Mouse (Mus musculus): Measurements from ENCODE around the gene Il2rb.

Il2rb gene

GRCm38 (mm10) chr15:78520112-78520715, 25.1 kb upstream of the Il2rb start:
- peak; percentile 26 for DNase-seq (ENCODE audit: low spot score)

GRCm38 (mm10) chr15:78518221-78518620, 23.1 kb upstream of the Il2rb start:
- no peak for DNase-seq (ENCODE audit: low spot score)

GRCm38 (mm10) chr15:78515759-78516158, 20.7 kb upstream of the Il2rb start:
- no peak for DNase-seq (ENCODE audit: low spot score)

- DNase-seq (ENCODE audit: low spot score) = peak; percentile 81
Measured at GRCm38 (mm10) chr15:78514393-78515146, 19.5 kb upstream of the Il2rb start.

GRCm38 (mm10) chr15:78513019-78513418, 17.9 kb upstream of the Il2rb start:
- no peak for DNase-seq (ENCODE audit: low spot score)

- DNase-seq (ENCODE audit: low spot score) = no peak
Measured at GRCm38 (mm10) chr15:78511951-78512350, 16.9 kb upstream of the Il2rb start.

GRCm38 (mm10) chr15:78510736-78511135, 15.7 kb upstream of the Il2rb start:
- no peak for DNase-seq (ENCODE audit: low spot score)

GRCm38 (mm10) chr15:78510121-78510576, 15.1 kb upstream of the Il2rb start:
- DNase-seq (ENCODE audit: low spot score) = no peak

- no peak for DNase-seq (ENCODE audit: low spot score)
Measured at GRCm38 (mm10) chr15:78509297-78509899, 14.3 kb upstream of the Il2rb start.

GRCm38 (mm10) chr15:78508443-78508842, 13.4 kb upstream of the Il2rb start:
- no peak for DNase-seq (ENCODE audit: low spot score)

GRCm38 (mm10) chr15:78505541-78505940, 10.5 kb upstream of the Il2rb start:
- no peak for DNase-seq (ENCODE audit: low spot score)

- DNase-seq (ENCODE audit: low spot score) = no peak
Measured at GRCm38 (mm10) chr15:78504816-78505215, 9.7 kb upstream of the Il2rb start.

GRCm38 (mm10) chr15:78504013-78504412, 8.9 kb upstream of the Il2rb start:
- no peak for DNase-seq (ENCODE audit: low spot score)

- no peak for DNase-seq (ENCODE audit: low spot score)
Measured at GRCm38 (mm10) chr15:78502437-78503132, 7.5 kb upstream of the Il2rb start.

- DNase-seq (ENCODE audit: low spot score) = no peak
Measured at GRCm38 (mm10) chr15:78493401-78494010, 1.6 kb downstream of the Il2rb start.

- no peak for DNase-seq (ENCODE audit: low spot score)
Measured at GRCm38 (mm10) chr15:78491301-78491700, 3.8 kb downstream of the Il2rb start.

GRCm38 (mm10) chr15:78489906-78490305, 5.2 kb downstream of the Il2rb start:
- no peak for DNase-seq (ENCODE audit: low spot score)

GRCm38 (mm10) chr15:78489248-78489647, 5.8 kb downstream of the Il2rb start:
- no peak for DNase-seq (ENCODE audit: low spot score)

GRCm38 (mm10) chr15:78487066-78487465, 8.0 kb downstream of the Il2rb start:
- DNase-seq (ENCODE audit: low spot score) = no peak

GRCm38 (mm10) chr15:78486564-78486963, 8.5 kb downstream of the Il2rb start:
- no peak for DNase-seq (ENCODE audit: low spot score)

- no peak for DNase-seq (ENCODE audit: low spot score)
Measured at GRCm38 (mm10) chr15:78483311-78483710, 11.8 kb downstream of the Il2rb start.

- no peak for DNase-seq (ENCODE audit: low spot score)
Measured at GRCm38 (mm10) chr15:78482518-78482917, 12.6 kb downstream of the Il2rb start.
